Mouse (Mus musculus) adrenal gland, postnatal 4 days (tissue): ENCODE results near the gene Slc25a22. TPM values are rescaled to one million over a fixed set of nuclear protein-coding genes. Genes with fewer than 3 reads are reported as not detected.
A peak's percentile ranks its signal among the peaks of the same experiment; 100 is the strongest.

Source experiments
- DNase-seq, 2 experiments: peaks; one replicate each; pipeline ENCODE4 v3.0.0; 2021 to 2022; ENCODE audit warnings: low spot score in 2 of 2, mixed read lengths in 2 of 2
- total RNA-seq, 2 experiments: library from RNA; stranded (reverse); gene quantifications; 2 replicates each; pipeline ENCODE4 v1.2.3; 2021

Slc25a22 gene
- total RNA-seq, 2 experiments from 2014 or later, result 46.9 to 60.3 TPM

- DNase-seq, result no peak
Observed at GRCm38 (mm10) chr7:141474160-141474559, 36.5 kb upstream of the Slc25a22 start.

GRCm38 (mm10) chr7:141472763-141473162, 35.1 kb upstream of the Slc25a22 start:
- DNase-seq, result no peak

- DNase-seq, result no peak
Observed at GRCm38 (mm10) chr7:141472226-141472625, 34.5 kb upstream of the Slc25a22 start.

GRCm38 (mm10) chr7:141471236-141471635, 33.5 kb upstream of the Slc25a22 start:
- no peak for DNase-seq

- no peak for DNase-seq
Observed at GRCm38 (mm10) chr7:141470637-141470944, 32.9 kb upstream of the Slc25a22 start.

- DNase-seq, result no peak
Observed at GRCm38 (mm10) chr7:141469901-141470636, 32.4 kb upstream of the Slc25a22 start.

- DNase-seq, result no peak
Observed at GRCm38 (mm10) chr7:141469352-141469751, 31.7 kb upstream of the Slc25a22 start.

GRCm38 (mm10) chr7:141468522-141469211, 31.0 kb upstream of the Slc25a22 start:
- DNase-seq, result peak in 1 of 2 experiments; percentile 51

- DNase-seq, result no peak
Observed at GRCm38 (mm10) chr7:141468164-141468521, 30.5 kb upstream of the Slc25a22 start.

GRCm38 (mm10) chr7:141467230-141468030, 29.7 kb upstream of the Slc25a22 start, which contains the start of gene Cd151:
TSS of gene Cd151 (plus strand) at chr7:141467392.
- DNase-seq, result peak; percentile 77 to 78

- no peak for DNase-seq
Observed at GRCm38 (mm10) chr7:141466607-141467148, 29.0 kb upstream of the Slc25a22 start.

- no peak for DNase-seq
Observed at GRCm38 (mm10) chr7:141466045-141466394, 28.3 kb upstream of the Slc25a22 start.

GRCm38 (mm10) chr7:141465388-141466044, 27.8 kb upstream of the Slc25a22 start:
- no peak for DNase-seq

GRCm38 (mm10) chr7:141464603-141465201, 27.0 kb upstream of the Slc25a22 start:
- peak in 1 of 2 experiments; percentile 5 for DNase-seq

GRCm38 (mm10) chr7:141463824-141464602, 26.3 kb upstream of the Slc25a22 start:
- peak in 1 of 2 experiments; percentile 11 for DNase-seq

- no peak for DNase-seq
Observed at GRCm38 (mm10) chr7:141462333-141462821, 24.7 kb upstream of the Slc25a22 start.

GRCm38 (mm10) chr7:141461521-141462332, 24.0 kb upstream of the Slc25a22 start:
- DNase-seq, result peak in 1 of 2 experiments; percentile 2

- no peak for DNase-seq
Observed at GRCm38 (mm10) chr7:141460391-141461113, 22.9 kb upstream of the Slc25a22 start, which contains the start of gene Cracr2b. TSS of gene Cracr2b (plus strand) at chr7:141461094.
